Comparison of ENCODE assay signal across 7 mouse cellular contexts in the genomic region with DNA sequence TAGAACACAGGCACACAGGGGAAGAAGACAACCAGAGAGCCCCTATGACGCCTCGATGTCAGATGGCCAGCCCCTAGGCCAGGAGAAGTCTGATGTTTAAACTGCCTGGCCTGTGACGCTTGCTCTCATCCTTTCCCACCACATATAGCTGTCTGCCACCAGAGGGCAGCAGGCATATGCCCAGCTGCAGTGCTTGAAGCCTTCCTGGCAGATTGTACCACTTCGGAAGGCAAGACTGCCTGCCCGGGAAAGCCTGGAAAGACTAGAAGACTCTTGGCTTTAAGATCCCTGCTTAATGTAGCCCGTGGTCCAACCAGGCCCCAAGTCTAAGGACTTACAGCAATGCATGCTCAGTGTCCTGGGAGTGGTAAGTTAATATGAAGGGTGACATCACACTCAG. TPM values are rescaled to one million over a fixed set of nuclear protein-coding genes. Genes with fewer than 3 reads are reported as not detected.
DNase-seq lines count a peak whose midpoint lies in the region; ATAC-seq lines count a peak whose summit lies in the region.

No protein-coding gene starts in this region.

- H3K4me2 ChIP-seq in intestine, embryonic 16.5 days (ENCODE audit: low read depth, low read length), result peak overlapping the region; percentile 14; the same call in 1 of the 2 replicates
- H3K4me2 ChIP-seq in midbrain, embryonic 11.5 days, result no peak overlapping the region

- intact Hi-C loops in gastrocnemius, postnatal 36 days (cut with DNase I), result loop anchor here (1.0 to 5.0 kb wide), 4 partner anchors 45 to 353 kb away; no protein-coding TSS in a partner anchor
- intact Hi-C loops in left cerebral cortex, postnatal 25 days (cut with DNase I), result loop anchor here (2.0 to 10.0 kb wide), 3 partner anchors 115 to 417 kb away; no protein-coding TSS in a partner anchor

- no peak overlapping the region for H3K27ac ChIP-seq in intestine, embryonic 16.5 days (ENCODE audit: low read length)
- H3K27ac ChIP-seq in midbrain, embryonic 11.5 days (ENCODE audit: low read depth, low read length), result no peak overlapping the region

- peak; percentile 82 to 94 for DNase-seq in adrenal gland, adult (ENCODE audit: inconsistent age in 2 of 2, low spot score in 1 of 2)
- peak; percentile 89 for DNase-seq in embryo, embryonic 10 days (ENCODE audit: low spot score)
- peak; percentile 62 to 66 for DNase-seq in gastrocnemius, postnatal 36 days
- DNase-seq in left cerebral cortex, postnatal 25 days (ENCODE audit: low spot score in 2 of 2), result peak; percentile 86 to 88
- DNase-seq in midbrain, embryonic 11.5 days (ENCODE audit: low spot score, missing footprints), result peak; percentile 89
- DNase-seq in skeletal muscle tissue, adult 2 months (ENCODE audit: low read depth, low spot score), result peak; percentile 83

- WGBS in intestine, embryonic 16.5 days, result 6% methylated on average over 6 of the region's 6 CpGs
- WGBS in midbrain, embryonic 11.5 days, result 14% methylated on average over 6 of the region's 6 CpGs

- no peaks in the 10 kb centered on the region for H3K27me3 ChIP-seq in intestine, embryonic 16.5 days (replicated peaks; ENCODE audit: control insufficient read depth, insufficient read depth, low read length)
- H3K27me3 ChIP-seq in midbrain, embryonic 11.5 days (ENCODE audit: control insufficient read depth, insufficient read depth, low read length), result peaks cover 12% of the 10 kb centered on the region

- H3K9me3 ChIP-seq in intestine, embryonic 16.5 days (ENCODE audit: control insufficient read depth, low read length), result no peaks in the 10 kb centered on the region
- no peaks in the 10 kb centered on the region for H3K9me3 ChIP-seq in midbrain, embryonic 11.5 days (ENCODE audit: control insufficient read depth, low read length)

- 0 out of 2 replicates have a peak overlapping the region, but pooled peaks have one; percentile 31 for H3K9ac ChIP-seq in intestine, embryonic 16.5 days (ENCODE audit: low read depth, low read length)
- no peak overlapping the region for H3K9ac ChIP-seq in midbrain, embryonic 11.5 days (ENCODE audit: low read length)

- peaks cover 16% of the 10 kb centered on the region for H3K4me1 ChIP-seq in intestine, embryonic 16.5 days (ENCODE audit: control insufficient read depth, insufficient read depth, low read length)
- peaks cover 6% of the 10 kb centered on the region; the same call in 1 of the 2 replicates for H3K4me1 ChIP-seq in midbrain, embryonic 11.5 days (ENCODE audit: control insufficient read depth, insufficient read depth, low read length)

- no peak overlapping the region for H3K4me3 ChIP-seq in intestine, embryonic 16.5 days (ENCODE audit: low read length)
- no peak overlapping the region for H3K4me3 ChIP-seq in midbrain, embryonic 11.5 days (ENCODE audit: low read depth, low read length)

- H3K36me3 ChIP-seq in intestine, embryonic 16.5 days (ENCODE audit: control insufficient read depth, insufficient read depth, low read length), result no peaks in the 10 kb centered on the region
- no peaks in the 10 kb centered on the region for H3K36me3 ChIP-seq in midbrain, embryonic 11.5 days (ENCODE audit: control insufficient read depth, insufficient read depth, low read length)

- ATAC-seq in intestine, embryonic 16.5 days, result peak; percentile 47
- ATAC-seq in midbrain, embryonic 11.5 days (ENCODE audit: low FRiP score), result peak; percentile 52

RNA-seq across cellular contexts. Expression of a gene that starts 4.4 kb away (rescaled TPM):
- total RNA-seq in gastrocnemius, postnatal 36 days (2021), result under 1 TPM; 0.28 to 0.37 TPM
- 5.2 and 5.4 TPM in 2 replicates for polyA plus RNA-seq in intestine, embryonic 16.5 days (2015; fragmentation: Nextera tagmentation; extraction: Ambion mirVana)
- under 1 TPM; 0.69 to 0.87 TPM for total RNA-seq in left cerebral cortex, postnatal 25 days (2021)
- 2.7 TPM in 2 replicates for polyA plus RNA-seq in midbrain, embryonic 11.5 days (2014; fragmentation: Nextera tagmentation; extraction: Ambion mirVana)

RNA-seq across cellular contexts. Expression of a gene that starts 47.8 kb away (rescaled TPM):
- total RNA-seq in gastrocnemius, postnatal 36 days (2021), result 10 to 100 TPM; 21.0 to 27.2 TPM
- polyA plus RNA-seq in intestine, embryonic 16.5 days (2015; fragmentation: Nextera tagmentation; extraction: Ambion mirVana), result 822 and 823 TPM in 2 replicates
- 100 to 1,000 TPM; 171 to 186 TPM for total RNA-seq in left cerebral cortex, postnatal 25 days (2021)
- 426 and 436 TPM in 2 replicates for polyA plus RNA-seq in midbrain, embryonic 11.5 days (2014; fragmentation: Nextera tagmentation; extraction: Ambion mirVana)

Comparison
In these comparisons a context has a peak if more than half of its experiments do, and no peak if none do; other contexts are left out.
1. RNA of a gene that starts 47.8 kb away (total RNA-seq): 171 to 186 TPM in left cerebral cortex, postnatal 25 days; 21.0 to 27.2 TPM in gastrocnemius, postnatal 36 days; every median in the first group is over 4 times any median in the second.
2. Peak in every context shown above with its lines, with median percentiles within 50 percentile points of each other: DNase-seq.